Mouse (Mus musculus) bone marrow macrophage, adult 2 months (primary cell): Measurements from ENCODE around the gene Ptp4a2.

Experiments
- CTCF ChIP-seq: IDR thresholded peaks from 2 replicates; pipeline ENCODE4 v1.5.1; 2012; ENCODE audit warnings: low read depth, mild to moderate bottlenecking, low read length, moderate library complexity
- POLR2A ChIP-seq: IDR thresholded peaks from 2 replicates; pipeline ENCODE4 v1.6.1; 2012; ENCODE audit warnings: mild to moderate bottlenecking, low read depth, low read length, borderline replicate concordance

DNA sequence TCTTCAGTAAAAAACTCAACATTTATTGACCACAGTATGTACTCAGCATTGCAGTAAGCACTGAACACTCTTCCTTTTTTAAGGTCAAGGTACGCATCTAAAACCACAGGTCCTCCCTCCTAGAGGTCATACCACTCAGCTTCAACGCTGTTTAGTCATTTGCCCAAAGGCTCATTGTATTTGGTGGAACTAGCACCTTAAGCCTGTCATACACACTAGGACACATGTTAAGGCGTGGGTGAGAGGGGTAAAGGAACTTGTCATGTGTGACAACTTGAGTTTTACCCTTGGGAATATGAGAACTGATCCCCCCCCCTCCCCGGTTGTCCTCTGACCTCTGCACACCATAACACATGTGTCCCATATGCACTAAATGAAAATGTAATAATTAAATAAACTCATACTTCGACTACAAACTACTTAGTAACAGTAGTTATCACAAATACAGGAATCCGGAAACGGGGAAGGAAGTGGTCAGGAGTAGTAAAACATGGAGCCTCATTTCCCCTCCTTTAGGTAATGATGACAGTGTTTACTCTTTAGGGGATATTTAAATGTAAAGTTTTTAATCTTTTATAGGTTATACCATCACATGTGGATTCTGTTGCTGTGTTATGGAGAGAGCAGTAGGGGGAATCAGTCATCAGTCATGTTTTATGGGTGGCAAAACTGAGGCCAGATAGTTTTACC, 29.0 kb downstream of the Ptp4a2 start:
- TF ChIP-seq POLR2A, result no peak
- no peak for TF ChIP-seq CTCF
